Mouse (Mus musculus): Measurements from ENCODE around the gene Fabp3.

Gene Fabp3

GRCm38 (mm10) chr4:130294513-130294912 is 13.9 kb upstream of the Fabp3 start:
- no peak for DNase-seq (ENCODE audit: low spot score)

GRCm38 (mm10) chr4:130295047-130295745 is 13.2 kb upstream of the Fabp3 start:
- DNase-seq (ENCODE audit: low spot score), result peak; percentile 26

- no peak for DNase-seq (ENCODE audit: low spot score)
Observed at GRCm38 (mm10) chr4:130296243-130296965, 12.0 kb upstream of the Fabp3 start.

- no peak for DNase-seq (ENCODE audit: low spot score)
Observed at GRCm38 (mm10) chr4:130297123-130297529, 11.3 kb upstream of the Fabp3 start.

- no peak for DNase-seq (ENCODE audit: low spot score)
Observed at GRCm38 (mm10) chr4:130298877-130299628, 9.3 kb upstream of the Fabp3 start.

- DNase-seq (ENCODE audit: low spot score), result no peak
Observed at GRCm38 (mm10) chr4:130299629-130300018, 8.8 kb upstream of the Fabp3 start.

GRCm38 (mm10) chr4:130302285-130302870 is 6.0 kb upstream of the Fabp3 start:
- DNase-seq (ENCODE audit: low spot score), result no peak

GRCm38 (mm10) chr4:130304746-130305145 is 3.6 kb upstream of the Fabp3 start:
- no peak for DNase-seq (ENCODE audit: low spot score)

GRCm38 (mm10) chr4:130306796-130307630 is 1.4 kb upstream of the Fabp3 start:
- no peak for DNase-seq (ENCODE audit: low spot score)

- peak; percentile 45 for DNase-seq (ENCODE audit: low spot score)
Observed at GRCm38 (mm10) chr4:130307851-130308230, 554 bp upstream of the Fabp3 start.

- DNase-seq (ENCODE audit: low spot score), result no peak
Observed at GRCm38 (mm10) chr4:130309254-130309653, 859 bp downstream of the Fabp3 start.

GRCm38 (mm10) chr4:130312526-130312925 is 4.1 kb downstream of the Fabp3 start:
- no peak for DNase-seq (ENCODE audit: low spot score)

GRCm38 (mm10) chr4:130313552-130313951 is 5.2 kb downstream of the Fabp3 start:
- no peak for DNase-seq (ENCODE audit: low spot score)

- DNase-seq (ENCODE audit: low spot score), result no peak
Observed at GRCm38 (mm10) chr4:130315771-130316527, 7.6 kb downstream of the Fabp3 start.

- DNase-seq (ENCODE audit: low spot score), result no peak
Observed at GRCm38 (mm10) chr4:130316691-130317090, 8.3 kb downstream of the Fabp3 start.

GRCm38 (mm10) chr4:130318122-130318521 is 9.7 kb downstream of the Fabp3 start:
- no peak for DNase-seq (ENCODE audit: low spot score)

- no peak for DNase-seq (ENCODE audit: low spot score)
Observed at GRCm38 (mm10) chr4:130319564-130319963, 11.2 kb downstream of the Fabp3 start.

GRCm38 (mm10) chr4:130321640-130322039 is 13.2 kb downstream of the Fabp3 start:
- DNase-seq (ENCODE audit: low spot score), result no peak

- no peak for DNase-seq (ENCODE audit: low spot score)
Observed at GRCm38 (mm10) chr4:130322567-130322966, 14.2 kb downstream of the Fabp3 start.

- DNase-seq (ENCODE audit: low spot score), result no peak
Observed at GRCm38 (mm10) chr4:130323165-130323564, 14.8 kb downstream of the Fabp3 start.

- no peak for DNase-seq (ENCODE audit: low spot score)
Observed at GRCm38 (mm10) chr4:130323607-130324006, 15.2 kb downstream of the Fabp3 start.
